Mouse (Mus musculus) layer of hippocampus, adult 2 months (tissue): ENCODE data around the gene Cog3. TPM values are rescaled to one million over a fixed set of nuclear protein-coding genes. Genes with fewer than 3 reads are reported as not detected.
A peak's percentile ranks its signal among the peaks of the same experiment; 100 is the strongest.

Experiments used
- DNase-seq, 2 experiments: peaks; one replicate each; pipeline ENCODE4 v3.0.0; 2022; ENCODE audit warnings: low spot score in 2 of 2
- H3K27ac ChIP-seq: fragments of 200-600 bp; 2 replicates; pipeline ENCODE4 v1.8.1; 2022
- H3K4me3 ChIP-seq: fragments of 200-600 bp; 2 replicates; pipeline ENCODE4 v1.8.1; 2022; ENCODE audit warnings: mild to moderate bottlenecking
- CTCF ChIP-seq: fragments of 200-600 bp; conservative IDR thresholded peaks from 2 replicates; pipeline ENCODE4 v1.8.1; 2022; ENCODE audit warnings: antibody characterized with exemption, mild to moderate bottlenecking, moderate library complexity
- total RNA-seq, 2 experiments: library from RNA; stranded (reverse); gene quantifications; 2 replicates each; pipeline ENCODE4 v1.2.3; 2021

Gene Cog3
- total RNA-seq, 2 experiments from 2014 or later: 22.1 to 25.9 TPM

GRCm38 (mm10) chr14:75708986-75709385 is 45.3 kb downstream of the Cog3 start:
- no peak for TF ChIP-seq CTCF
- H3K27ac ChIP-seq: no peak overlapping the region
- DNase-seq: no peak
- no peak overlapping the region for H3K4me3 ChIP-seq

- Histone ChIP-seq H3K27ac (no peak overlapping the region), H3K4me3 (no peak overlapping the region)
- DNase-seq: no peak
- no peak for TF ChIP-seq CTCF
Observed at GRCm38 (mm10) chr14:75707771-75708170, 46.5 kb downstream of the Cog3 start.

GRCm38 (mm10) chr14:75706647-75707046 is 47.7 kb downstream of the Cog3 start:
- Histone ChIP-seq H3K4me3 (no peak overlapping the region), H3K27ac (no peak overlapping the region)
- no peak for TF ChIP-seq CTCF
- no peak for DNase-seq

DNA sequence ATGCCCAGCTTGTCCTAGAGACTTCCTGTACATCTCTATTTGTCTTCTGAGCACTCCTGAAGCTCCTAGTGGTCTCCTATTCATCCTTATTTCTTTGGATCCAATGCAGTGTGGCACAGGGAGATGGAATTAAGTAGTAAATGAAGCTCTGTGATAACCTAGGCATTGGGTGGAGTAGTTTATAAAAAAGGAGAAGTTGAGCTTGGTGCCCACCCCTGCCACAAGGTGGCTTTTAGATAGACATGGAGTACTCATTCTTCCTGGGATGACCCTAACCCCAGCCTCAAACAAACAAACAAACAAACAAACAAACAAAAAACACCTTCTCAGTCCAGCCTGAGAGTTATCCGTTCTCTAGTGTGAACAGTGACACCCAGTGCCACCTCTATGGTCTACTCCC is 56.4 kb downstream of the Cog3 start:
- TF ChIP-seq CTCF: no peak
- DNase-seq: no peak
- H3K4me3 ChIP-seq: no peak overlapping the region
- H3K27ac ChIP-seq: no peak overlapping the region

- no peak overlapping the region for H3K27ac ChIP-seq
- TF ChIP-seq CTCF: no peak
- H3K4me3 ChIP-seq: no peak overlapping the region
- no peak for DNase-seq
Observed at GRCm38 (mm10) chr14:75696096-75696495, 58.2 kb downstream of the Cog3 start.

GRCm38 (mm10) chr14:75690428-75690827 is 63.9 kb downstream of the Cog3 start:
- Histone ChIP-seq H3K27ac (no peak overlapping the region), H3K4me3 (no peak overlapping the region)
- DNase-seq: no peak
- TF ChIP-seq CTCF: no peak

DNA sequence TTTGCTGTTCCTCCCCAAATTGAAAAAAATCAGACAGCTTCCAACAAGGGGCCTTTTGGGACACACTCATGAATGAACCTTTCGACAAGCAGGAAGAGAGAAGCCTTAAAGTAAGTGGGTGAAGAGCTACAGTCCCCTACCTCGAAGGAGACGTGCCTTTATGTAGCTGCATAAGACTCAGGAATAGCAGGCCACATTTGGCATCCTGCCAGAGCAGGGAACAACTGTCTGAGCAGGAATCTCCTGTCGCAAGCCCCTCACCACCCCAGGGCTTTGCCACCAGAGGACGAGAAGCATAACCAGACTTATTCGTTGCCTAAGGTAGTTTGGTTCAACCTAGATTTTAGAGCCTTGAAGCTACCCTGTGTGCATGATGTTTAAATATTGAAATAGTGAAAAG is 78.0 kb downstream of the Cog3 start:
- no peak overlapping the region for H3K4me3 ChIP-seq
- DNase-seq: no peak
- no peak overlapping the region for H3K27ac ChIP-seq
- TF ChIP-seq CTCF: no peak

GRCm38 (mm10) chr14:75669085-75669645 is 85.2 kb downstream of the Cog3 start:
- no peak overlapping the region for H3K27ac ChIP-seq
- peak; percentile 37 for TF ChIP-seq CTCF
- no peak overlapping the region for H3K4me3 ChIP-seq
- DNase-seq: no peak

- H3K4me3 ChIP-seq: no peak overlapping the region
- no peak for DNase-seq
- H3K27ac ChIP-seq: no peak overlapping the region
- TF ChIP-seq CTCF: no peak
Observed at GRCm38 (mm10) chr14:75665430-75666180, 88.7 kb downstream of the Cog3 start.

DNA sequence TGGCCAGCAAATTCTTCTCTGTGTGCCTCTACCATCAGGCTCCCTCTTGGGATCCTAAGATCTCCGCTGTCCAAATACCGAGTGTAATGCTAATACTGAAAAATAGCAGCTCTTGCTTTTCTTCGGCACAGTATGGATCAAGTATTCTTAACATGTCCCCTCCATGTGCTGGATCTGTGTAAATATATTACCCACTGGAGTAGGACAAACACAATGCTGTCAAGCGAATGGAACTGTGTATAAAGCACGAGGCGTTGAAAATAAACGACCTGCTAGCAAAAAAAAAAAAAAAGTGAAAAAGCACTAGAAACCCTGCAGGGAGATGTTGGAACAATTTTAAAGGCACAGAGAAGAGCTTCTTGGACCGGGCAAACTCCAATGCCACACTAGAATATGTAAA is 92.8 kb downstream of the Cog3 start:
- Histone ChIP-seq H3K4me3 (no peak overlapping the region), H3K27ac (no peak overlapping the region)
- DNase-seq: no peak
- TF ChIP-seq CTCF: no peak

GRCm38 (mm10) chr14:75660936-75661335 is 93.4 kb downstream of the Cog3 start:
- Histone ChIP-seq H3K4me3 (no peak overlapping the region), H3K27ac (no peak overlapping the region)
- no peak for DNase-seq
- no peak for TF ChIP-seq CTCF

Other genes with a start within 250 kb of the Cog3 start
- gene Spert, start 161.4 kb downstream of the Cog3 start, total RNA-seq: not detected
- gene Erich6b, start 112.3 kb downstream of the Cog3 start, total RNA-seq: not detected
- 10 to 100 TPM; 12.8 to 15.7 TPM for gene Slc25a30, start 32.5 kb upstream of the Cog3 start, total RNA-seq
- gene Tpt1, start 90.6 kb upstream of the Cog3 start, total RNA-seq: 1,000 to 10,000 TPM in 1 of 2 experiments, 100 to 1,000 TPM in 1; 932 to 1,022 TPM
- 10 to 100 TPM; 60.6 to 63.3 TPM for gene Kctd4, start 200.5 kb upstream of the Cog3 start, total RNA-seq